Mouse (Mus musculus) myocyte (in vitro differentiated cells): ENCODE measurements around the gene Prkn.

Source experiments
- E2F4 ChIP-seq: IDR thresholded peaks from one replicate; pipeline ENCODE4 v1.6.1; 2011; ENCODE audit warnings: mild to moderate bottlenecking, control low read depth, moderate library complexity; ENCODE audit not compliant: insufficient read depth
- MAX ChIP-seq: IDR thresholded peaks from one replicate; pipeline ENCODE4 v1.6.1; 2011; ENCODE audit warnings: low read depth, mild to moderate bottlenecking, control low read depth
- MYOD1 ChIP-seq, 3 experiments: IDR thresholded peaks; one replicate each; pipeline ENCODE4 v1.6.1; 2011; ENCODE audit warnings: control low read depth in 2 of 3, low read depth in 2 of 3, mild to moderate bottlenecking in 2 of 3, moderate library complexity in 1 of 3; ENCODE audit not compliant: insufficient read length in 2 of 3, control insufficient read depth in 1 of 3
- MYOG ChIP-seq, 3 experiments: IDR thresholded peaks; one replicate each; pipeline ENCODE4 v1.6.1; 2011; ENCODE audit warnings: control low read depth in 2 of 3, low read depth in 2 of 3, mild to moderate bottlenecking in 2 of 3; ENCODE audit not compliant: insufficient read length in 2 of 3, control insufficient read depth in 1 of 3, insufficient read depth in 1 of 3
- POLR2A ChIP-seq: IDR thresholded peaks from one replicate; pipeline ENCODE4 v1.6.1; 2011; ENCODE audit warnings: low read depth, mild to moderate bottlenecking, control low read depth, moderate library complexity; ENCODE audit not compliant: insufficient read length
- POLR2AphosphoS2 ChIP-seq: IDR thresholded peaks from one replicate; pipeline ENCODE4 v1.6.1; 2011; ENCODE audit warnings: low read depth, control low read depth; ENCODE audit not compliant: insufficient read length
- TCF12 ChIP-seq: IDR thresholded peaks from one replicate; pipeline ENCODE4 v1.6.1; 2011; ENCODE audit warnings: mild to moderate bottlenecking, control low read depth; ENCODE audit not compliant: poor library complexity, insufficient read depth, severe bottlenecking
- TCF3 ChIP-seq: IDR thresholded peaks from one replicate; pipeline ENCODE4 v1.6.1; 2011; ENCODE audit warnings: low read depth, control low read depth; ENCODE audit not compliant: insufficient read length

DNA sequence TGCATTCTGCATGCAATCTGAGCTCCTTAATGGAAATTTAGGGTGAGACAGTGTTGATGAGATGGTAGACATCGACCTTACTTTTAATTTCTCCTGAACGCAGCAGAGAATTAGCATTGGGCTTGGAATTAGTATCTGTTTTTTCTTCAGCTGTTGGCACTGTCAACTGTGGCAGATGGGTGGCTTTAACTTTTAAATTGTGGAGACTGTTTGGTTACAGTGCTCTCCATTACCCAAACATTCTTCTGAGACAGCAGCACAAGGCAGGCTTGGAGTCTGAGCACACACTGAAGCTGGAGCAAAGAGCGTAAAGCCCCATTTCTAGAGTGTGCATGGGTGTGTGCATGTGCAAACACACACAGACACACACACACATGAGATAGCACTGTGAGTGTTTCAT is 322.6 kb downstream of the Prkn start:
- TF ChIP-seq E2F4, result no peak
- TF ChIP-seq POLR2AphosphoS2, result no peak
- no peak for TF ChIP-seq TCF12
- TF ChIP-seq TCF3, result no peak
- no peak for TF ChIP-seq POLR2A
- TF ChIP-seq MYOG (IDR thresholded peaks at IDR 0.05; ENCODE audit: control insufficient read depth in 1 of 3, insufficient read depth in 1 of 3, insufficient read length in 2 of 3, low read depth in 2 of 3), result no peak
- TF ChIP-seq MAX, result no peak
- no peak for TF ChIP-seq MYOD1 (IDR thresholded peaks at IDR 0.05; ENCODE audit: control insufficient read depth in 1 of 3, insufficient read length in 2 of 3, low read depth in 2 of 3)
